ENCODE assay signal across 41 mouse cellular contexts in genomic region chr9:59981116-59981515, GRCm38 (mm10). TPM values are rescaled to one million over a fixed set of nuclear protein-coding genes. Genes with fewer than 3 reads are reported as not detected.
"Had no signal": no experiment of that assay in that cellular context is flagged by ENCODE, and none has a peak within 500 bp of the region (broad histone marks: within the 10 kb centered on the region; RNA-seq: fewer than 3 reads in every experiment).

No protein-coding gene starts in this region.

- H3K9me3 ChIP-seq: heart, embryonic 13.5 days; heart, embryonic 15.5 days; hindbrain, embryonic 13.5 days; hindbrain, embryonic 15.5 days; intestine, embryonic 15.5 days; limb, embryonic 13.5 days; limb, embryonic 15.5 days; liver, embryonic 12.5 days had no signal

- H3K36me3 ChIP-seq: heart, embryonic 15.5 days; hindbrain, embryonic 13.5 days; hindbrain, embryonic 15.5 days; intestine, embryonic 15.5 days; liver, embryonic 12.5 days had no signal

- H3K9ac ChIP-seq: heart, embryonic 13.5 days; heart, embryonic 15.5 days; hindbrain, embryonic 13.5 days; hindbrain, embryonic 15.5 days; intestine, embryonic 15.5 days; limb, embryonic 13.5 days; limb, embryonic 15.5 days; liver, embryonic 12.5 days; liver, embryonic 14.5 days had no signal

- H3K4me1 ChIP-seq: heart, embryonic 13.5 days; heart, embryonic 15.5 days; hindbrain, embryonic 15.5 days; intestine, embryonic 15.5 days; limb, embryonic 13.5 days; limb, embryonic 15.5 days; liver, embryonic 12.5 days had no signal

- H3K27ac ChIP-seq: heart, adult 2 months; heart, embryonic 13.5 days; heart, embryonic 15.5 days; hindbrain, embryonic 13.5 days; hindbrain, embryonic 15.5 days; intestine, embryonic 15.5 days; kidney, postnatal 0 days; limb, embryonic 13.5 days; limb, embryonic 15.5 days; liver, embryonic 12.5 days; liver, embryonic 14.5 days had no signal

- H3K27me3 ChIP-seq: heart, embryonic 13.5 days; heart, embryonic 15.5 days; hindbrain, embryonic 13.5 days; hindbrain, embryonic 15.5 days; intestine, embryonic 15.5 days; limb, embryonic 13.5 days; limb, embryonic 15.5 days; liver, embryonic 12.5 days had no signal

- ATAC-seq: inflammation-experienced regulatory T-cells, adult 6 months; intestine, embryonic 15.5 days; intestine, postnatal 0 days; liver, embryonic 12.5 days had no signal

- H3K4me3 ChIP-seq: heart, adult 2 months; heart, embryonic 13.5 days; heart, embryonic 15.5 days; hindbrain, embryonic 13.5 days; hindbrain, embryonic 15.5 days; intestine, embryonic 15.5 days; limb, embryonic 13.5 days; limb, embryonic 15.5 days; liver, embryonic 12.5 days had no signal

- DNase-seq: gastrocnemius, postnatal 14 days; gastrocnemius, postnatal 36 days; heart, adult 11 months; heart, adult 2 months; heart, postnatal 14 days; heart, postnatal 36 days; kidney, adult 18-20 months; kidney, adult 8-10 months; kidney, postnatal 14 days; kidney, postnatal 36 days; layer of hippocampus, adult 9-11 months; layer of hippocampus, postnatal 36 days; left cerebral cortex, postnatal 4 days had no signal

- H3K4me2 ChIP-seq: heart, embryonic 11.5 days; heart, embryonic 13.5 days; heart, embryonic 15.5 days; hindbrain, embryonic 13.5 days; hindbrain, embryonic 15.5 days; intestine, embryonic 15.5 days; limb, embryonic 13.5 days; limb, embryonic 15.5 days; liver, embryonic 12.5 days had no signal

RNA-seq across cellular contexts. Expression of gene Nr2e3, which starts 20.7 kb away (rescaled TPM):
- total RNA-seq: gastrocnemius, adult 18-20 months; gastrocnemius, adult 8-10 months; gastrocnemius, postnatal 14 days; gastrocnemius, postnatal 36 days; heart, adult 2 months; heart, postnatal 14 days; heart, postnatal 36 days; hematopoietic stem cell, adult 5-6 weeks; layer of hippocampus, adult 18-20 months; layer of hippocampus, adult 8-10 months; layer of hippocampus, postnatal 14 days; layer of hippocampus, postnatal 36 days; left cerebral cortex, adult 18-20 months; left cerebral cortex, adult 8-10 months; left cerebral cortex, postnatal 10 days; left cerebral cortex, postnatal 25 days; left cerebral cortex, postnatal 4 days; liver, adult 2 months had no signal
- polyA plus RNA-seq: gonadal fat pad, adult 2 months; heart, adult 2 months; heart, embryonic 11.5 days; heart, embryonic 13.5 days; heart, embryonic 15.5 days; heart, postnatal 0 days; hindbrain, embryonic 11.5 days; hindbrain, embryonic 13.5 days; hindbrain, embryonic 15.5 days; inflammation-experienced regulatory T-cells, adult 6 months; kidney, embryonic 14.5 days; kidney, postnatal 0 days; liver, adult 2 months; liver, embryonic 12.5 days; liver, embryonic 14.5 days had no signal
